Mouse (Mus musculus) neural tube, embryonic 10.5 days (tissue): ENCODE data around the gene Traf7.

Source experiments
- DNase-seq: peaks from one replicate; pipeline ENCODE4 v3.0.0-alpha.2; 2017; ENCODE audit warnings: low spot score; ENCODE audit errors: extremely low spot score

The Traf7 gene

DNA sequence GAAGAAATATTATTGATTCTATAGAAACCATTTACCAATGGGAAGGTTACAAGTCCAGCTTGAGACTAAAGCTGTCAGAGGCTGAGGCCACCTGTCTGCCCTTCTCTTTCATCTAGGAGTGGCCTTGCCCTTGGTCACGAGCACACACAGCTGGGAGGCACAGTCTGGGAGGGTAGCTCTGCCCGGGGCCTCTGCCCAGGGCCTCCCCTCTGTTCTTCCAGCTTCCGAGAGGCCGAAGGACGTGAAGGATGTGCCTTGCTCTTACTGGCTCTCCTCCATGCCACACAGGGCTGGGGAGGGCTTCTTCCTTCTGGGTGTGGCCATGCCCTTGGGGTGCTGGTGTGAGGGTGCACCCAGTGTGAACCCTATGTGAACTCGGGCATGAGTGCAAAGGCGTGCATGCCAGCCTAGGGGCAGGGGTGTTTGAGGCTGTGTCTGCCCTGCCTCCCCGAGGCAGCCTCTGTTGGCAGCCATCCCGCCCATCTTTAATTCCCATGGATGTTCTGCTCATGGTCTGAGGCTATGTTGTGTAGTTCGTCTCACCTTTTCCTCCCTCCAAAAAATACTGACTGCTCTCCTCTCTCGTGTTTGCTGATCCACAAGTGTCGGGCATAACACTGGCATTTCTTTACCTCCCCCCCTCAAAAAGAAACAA lies 19.8 kb downstream of the Traf7 start:
- no peak for DNase-seq

DNA sequence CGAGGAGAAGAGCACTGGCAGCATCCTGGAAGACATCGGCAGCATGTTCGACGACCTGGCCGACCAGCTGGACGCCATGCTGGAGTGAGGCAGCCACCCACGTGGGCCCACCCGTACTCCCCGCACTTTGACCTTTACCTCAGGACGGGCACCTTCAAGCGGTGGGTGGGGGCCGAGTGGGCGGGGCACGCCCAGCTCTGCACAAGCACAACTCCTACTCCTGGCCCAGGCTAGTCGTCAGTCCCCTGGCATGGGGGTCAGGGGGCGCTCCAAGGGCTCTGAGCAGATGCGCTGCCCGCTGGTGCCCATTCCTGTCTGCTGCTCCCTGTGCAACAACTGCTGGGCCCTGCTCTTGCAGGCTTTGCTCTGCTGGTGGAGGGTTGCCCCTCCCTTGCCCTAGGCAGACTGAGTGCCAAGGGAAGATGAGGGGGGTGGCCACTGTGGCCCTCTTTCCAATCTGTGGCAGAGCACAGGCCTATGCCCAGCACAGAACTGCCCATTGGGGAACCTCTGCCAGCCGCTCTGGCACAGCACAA lies 20.5 kb downstream of the Traf7 start:
- no peak for DNase-seq

DNA sequence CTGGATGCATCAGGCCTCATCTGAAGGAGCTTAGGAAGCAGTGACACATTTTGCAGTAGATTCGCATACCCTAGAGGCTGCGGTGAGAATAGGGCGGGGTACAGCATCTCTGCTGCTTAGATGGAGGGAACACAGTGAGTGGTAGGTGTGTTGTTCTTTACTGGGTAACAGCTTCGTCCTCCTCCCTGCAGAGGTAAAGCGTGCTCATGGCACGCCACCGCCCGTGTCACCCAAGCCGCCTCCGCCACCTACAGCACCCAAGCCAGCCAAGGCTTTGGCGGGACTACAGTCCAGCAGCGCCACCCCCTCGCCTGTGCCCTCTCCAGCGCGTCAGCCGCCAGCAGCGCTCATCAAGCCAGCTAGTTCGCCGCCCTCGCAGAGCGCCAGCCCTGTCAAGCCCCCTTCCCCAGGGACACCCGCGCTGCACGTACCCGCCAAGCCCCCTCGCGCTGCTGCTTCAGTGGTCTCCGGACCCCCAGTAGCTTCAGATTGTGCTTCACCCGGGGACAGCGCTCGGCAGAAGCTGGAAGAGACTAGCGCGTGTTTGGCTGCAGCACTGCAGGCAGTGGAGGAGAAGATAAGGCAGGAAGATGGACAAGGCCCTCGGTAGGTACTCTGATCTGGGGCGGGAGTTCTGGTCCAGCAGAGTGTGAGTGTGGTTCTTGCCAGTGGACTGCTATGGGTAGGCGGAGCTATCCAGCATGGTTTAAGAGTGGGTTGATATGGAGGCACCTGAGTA lies 21.2 kb downstream of the Traf7 start:
- DNase-seq: peak; percentile 18

DNA sequence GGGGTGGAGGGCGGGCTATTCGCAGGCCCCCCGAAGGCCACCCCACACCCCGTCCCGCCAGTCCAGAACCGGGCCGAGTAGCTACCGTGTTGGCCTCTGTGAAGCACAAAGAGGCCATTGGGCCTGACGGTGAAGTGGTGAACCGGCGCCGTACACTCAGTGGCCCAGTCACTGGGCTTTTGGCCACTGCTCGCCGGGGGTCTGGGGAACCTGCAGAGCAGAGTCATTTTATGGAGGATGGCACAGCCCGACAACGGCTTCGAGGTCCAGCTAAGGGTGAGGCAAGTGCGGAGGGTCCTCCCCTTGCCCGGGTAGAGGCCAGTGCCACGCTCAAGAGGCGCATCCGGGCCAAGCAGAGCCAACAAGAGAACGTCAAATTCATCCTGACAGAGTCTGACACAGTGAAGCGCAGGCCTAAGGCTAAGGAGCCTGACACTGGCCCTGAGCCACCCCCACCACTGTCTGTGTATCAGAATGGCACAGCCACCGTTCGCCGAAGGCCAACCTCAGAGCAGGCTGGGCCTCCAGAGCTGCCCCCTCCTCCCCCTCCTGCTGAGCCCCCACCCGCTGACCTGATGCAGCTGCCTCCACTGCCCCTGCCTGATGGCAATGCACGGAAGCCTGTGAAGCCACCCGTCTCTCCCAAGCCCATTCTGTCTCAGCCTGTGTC lies 22.3 kb downstream of the Traf7 start:
- no peak for DNase-seq

DNA sequence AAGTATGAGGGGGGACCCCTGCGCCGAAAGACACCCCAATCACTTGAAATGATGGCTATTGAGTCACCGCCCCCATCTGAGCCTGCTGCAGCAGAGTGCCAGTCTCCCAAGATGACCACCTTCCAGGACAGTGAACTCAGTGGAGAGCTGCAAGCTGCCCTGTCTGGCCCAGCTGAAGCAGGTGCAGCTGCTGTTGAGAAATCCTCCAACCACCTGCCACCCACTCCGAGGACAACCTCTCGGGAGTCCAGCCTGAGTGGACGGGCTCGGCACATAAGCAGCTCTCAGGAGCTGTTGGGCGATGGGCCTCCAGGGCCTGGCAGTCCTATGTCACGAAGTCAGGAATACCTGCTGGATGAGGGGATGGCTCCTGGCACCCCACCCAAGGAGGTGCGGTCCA lies 23.7 kb downstream of the Traf7 start:
- no peak for DNase-seq

DNA sequence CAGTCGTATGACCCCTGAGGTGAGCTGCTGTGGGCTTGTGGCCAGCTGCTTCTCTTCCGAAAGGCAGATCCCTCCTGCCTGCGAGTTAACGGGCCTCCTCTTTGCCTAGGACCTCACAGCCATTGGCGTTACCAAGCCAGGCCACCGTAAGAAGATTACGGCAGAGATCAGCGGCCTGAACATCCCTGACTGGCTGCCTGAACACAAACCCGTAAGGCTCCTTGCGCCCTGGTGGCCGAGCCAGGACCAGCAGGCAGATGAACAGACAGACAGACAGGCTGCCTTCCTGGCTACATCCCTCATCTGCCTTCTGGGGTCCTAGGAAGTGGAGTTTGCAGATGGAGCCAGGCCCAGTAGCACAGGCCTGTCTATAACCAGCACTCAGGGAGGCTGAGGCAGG lies 25.5 kb downstream of the Traf7 start:
- DNase-seq: peak; percentile 17

DNA sequence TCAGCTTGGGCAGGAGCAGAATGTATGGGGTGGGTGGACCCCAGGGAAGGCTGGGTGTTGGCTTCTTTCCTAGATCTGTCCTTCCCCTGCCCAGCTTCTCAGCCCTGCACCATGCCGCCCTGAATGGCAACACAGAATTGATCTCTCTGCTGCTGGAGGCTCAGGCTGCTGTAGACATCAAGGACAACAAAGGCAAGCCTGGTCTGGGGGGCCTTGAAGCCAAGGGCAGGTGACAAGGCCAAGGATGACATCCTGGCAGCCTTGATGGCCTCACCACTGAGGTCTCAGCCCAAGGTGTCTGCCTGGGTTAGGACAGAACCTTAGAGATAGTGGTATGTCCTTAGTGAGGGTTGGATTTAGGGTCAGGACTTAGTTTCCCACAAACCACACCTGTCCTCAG lies 31.7 kb downstream of the Traf7 start:
- no peak for DNase-seq

DNA sequence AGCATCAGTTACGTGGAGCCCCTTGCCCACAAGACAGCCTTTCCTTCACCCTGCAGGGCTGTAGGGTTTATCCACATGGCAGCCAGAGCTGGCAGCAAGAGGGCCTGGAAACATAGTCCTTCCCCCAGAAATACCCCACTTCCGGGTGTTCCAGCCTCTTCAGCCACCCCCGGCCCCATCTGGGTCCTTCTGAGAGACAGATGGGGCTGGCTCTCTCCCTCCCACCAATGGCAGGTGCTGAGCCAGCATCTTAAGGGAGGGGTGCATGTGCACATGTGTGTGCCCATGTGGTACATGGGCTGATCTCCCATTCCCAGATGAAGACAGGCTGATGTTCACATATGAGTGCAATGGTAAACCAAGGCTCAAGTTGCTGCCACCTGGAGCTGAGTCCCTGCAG lies 32.3 kb downstream of the Traf7 start:
- no peak for DNase-seq

DNA sequence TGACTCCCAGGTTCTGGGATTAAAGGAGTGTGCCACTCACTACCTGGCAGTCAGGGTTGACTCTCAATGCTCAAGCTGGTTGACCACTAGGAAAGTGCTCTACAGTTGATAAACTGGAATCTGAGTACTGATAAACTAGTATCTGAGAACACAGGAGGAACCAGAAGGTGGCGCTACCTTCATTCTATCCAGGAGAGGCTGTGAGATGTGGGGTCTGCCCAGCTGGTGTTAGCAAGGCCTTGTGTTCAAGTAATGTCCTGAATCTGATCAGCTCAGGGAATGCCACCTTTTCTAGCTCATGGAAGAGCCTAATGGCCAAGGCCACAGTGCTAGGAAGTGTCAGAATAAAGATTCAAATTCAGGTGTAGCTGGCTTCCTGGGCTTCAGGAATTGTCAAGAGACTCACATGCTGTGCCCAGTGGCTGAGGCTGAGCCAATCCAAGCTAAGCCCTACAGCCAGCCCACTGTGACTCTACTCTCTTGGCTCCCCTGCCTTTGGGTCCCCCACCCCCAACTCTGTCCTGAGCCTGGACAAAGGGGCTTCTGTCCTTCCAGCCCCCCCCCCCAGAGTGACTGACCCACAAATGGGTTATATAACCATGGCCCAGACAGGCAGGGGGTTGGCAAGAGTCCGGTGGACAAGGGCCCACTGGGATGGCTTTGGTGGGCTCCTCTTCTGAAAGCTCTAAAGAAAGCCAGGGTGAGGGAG lies 33.0 kb downstream of the Traf7 start:
- peak; percentile 50 for DNase-seq

DNA sequence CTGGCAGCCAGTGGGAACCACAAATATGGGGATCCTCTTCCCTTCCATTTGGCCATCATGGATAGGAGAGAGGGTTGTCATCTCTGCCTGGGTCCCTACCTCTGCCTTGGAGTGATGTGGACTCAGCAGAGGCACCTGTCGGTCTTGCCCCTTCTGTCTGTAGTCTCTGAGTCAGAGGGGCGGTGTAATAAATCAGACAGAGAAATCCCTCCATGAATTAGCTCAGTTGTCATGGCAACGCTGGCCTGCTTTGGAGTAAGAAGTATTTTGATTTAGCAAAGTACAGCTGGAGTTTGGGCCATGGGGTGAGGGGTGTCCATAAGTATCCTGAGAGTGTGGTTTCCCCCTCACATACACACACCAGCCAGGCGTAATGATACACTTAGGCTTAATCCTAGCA lies 37.3 kb downstream of the Traf7 start:
- no peak for DNase-seq

DNA sequence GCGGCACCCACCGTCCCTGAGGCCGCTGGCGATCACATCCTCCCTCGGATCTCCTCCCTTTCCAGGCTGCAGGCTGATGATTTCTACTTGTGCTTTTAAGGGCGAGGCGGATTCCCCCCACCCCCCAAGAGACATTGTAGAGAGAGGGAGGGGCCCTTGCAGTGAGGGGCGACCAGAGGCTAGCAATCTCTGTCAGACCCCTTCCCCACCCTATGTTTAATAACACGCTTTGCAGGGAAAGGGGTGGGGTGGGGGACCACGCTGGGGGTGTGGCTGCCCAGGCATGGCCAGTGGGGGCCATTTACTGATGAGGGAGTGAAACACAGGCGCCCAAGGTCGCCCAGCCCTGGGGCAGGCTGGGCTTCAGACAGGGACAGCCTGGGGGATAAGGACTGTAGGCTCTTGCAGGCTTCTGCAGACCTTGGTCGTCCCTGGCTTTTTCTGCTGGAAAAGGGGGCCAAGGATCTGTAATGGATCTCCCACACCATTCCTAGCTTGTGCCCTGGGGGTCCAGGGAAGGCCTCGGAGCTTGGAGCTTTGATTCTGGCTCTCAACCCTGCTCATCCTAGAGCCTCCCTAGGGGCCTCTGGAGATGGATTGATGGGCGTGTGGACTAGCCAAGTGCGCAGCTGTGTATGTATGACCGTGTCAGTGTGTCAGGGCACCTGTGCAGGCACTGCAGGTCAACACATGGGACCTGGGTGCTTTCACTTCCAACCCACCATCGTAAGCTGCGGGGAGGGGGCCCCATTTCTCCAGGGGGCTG lies 38.3 kb downstream of the Traf7 start:
- no peak for DNase-seq

DNA sequence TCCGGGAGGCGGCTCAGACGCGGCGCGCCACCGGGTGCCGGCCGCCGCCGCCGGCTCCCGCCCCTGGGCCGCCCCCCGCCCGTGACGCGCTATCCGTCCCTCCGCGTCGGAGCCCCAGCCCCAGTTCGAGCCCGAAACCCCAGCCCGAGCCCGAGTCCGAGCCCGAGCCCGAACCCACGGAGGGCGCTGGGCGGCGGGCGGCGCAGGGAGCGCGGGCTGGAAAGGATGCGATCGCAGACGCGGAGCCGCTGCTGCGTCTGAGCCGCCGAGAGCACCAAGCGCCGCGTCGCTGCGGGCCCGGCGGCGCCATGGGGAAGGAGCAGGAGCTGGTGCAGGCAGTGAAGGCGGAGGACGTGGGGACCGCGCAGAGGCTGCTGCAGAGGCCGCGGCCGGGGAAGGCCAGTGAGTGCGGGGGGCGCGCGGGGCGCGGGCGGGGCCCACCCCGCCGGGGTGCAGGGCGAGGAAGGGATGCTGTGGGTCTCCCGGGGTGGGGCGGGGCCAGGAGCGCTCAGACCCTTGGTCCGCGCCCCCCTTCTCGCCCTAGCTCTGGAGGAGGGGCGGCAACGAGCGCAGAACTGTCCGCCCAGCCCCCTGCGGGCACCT lies 39.0 kb downstream of the Traf7 start:
- peak; percentile 70 for DNase-seq

DNA sequence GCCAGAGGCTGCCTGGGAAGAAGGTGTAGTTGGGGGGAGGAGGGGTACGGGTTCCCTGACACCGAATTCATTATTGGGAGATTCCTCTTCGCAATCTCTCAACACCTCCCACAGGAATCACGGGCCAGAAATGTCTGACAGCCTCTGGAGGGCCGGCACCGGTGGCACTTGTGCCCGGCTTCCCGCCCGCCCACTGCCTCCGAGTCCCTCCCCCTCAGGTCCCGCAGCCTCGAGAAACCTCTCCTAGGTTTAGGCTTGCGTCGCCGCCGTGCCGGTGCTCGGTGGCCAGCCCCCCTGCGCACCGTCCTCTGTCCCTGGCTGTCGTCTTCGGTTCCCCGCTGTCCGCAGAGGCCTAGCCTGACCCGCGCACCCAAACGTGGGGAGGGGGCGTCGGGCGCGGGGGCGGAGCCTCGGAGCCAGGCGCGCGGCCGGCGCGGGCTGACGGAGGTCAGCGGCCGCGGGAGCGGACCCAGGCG lies 39.5 kb downstream of the Traf7 start, which contains the start of gene Caskin1:
Gene Caskin1, plus strand, starts transcription at position 416 of the 476 bp plus-strand sequence.
- DNase-seq: peak; percentile 60

DNA sequence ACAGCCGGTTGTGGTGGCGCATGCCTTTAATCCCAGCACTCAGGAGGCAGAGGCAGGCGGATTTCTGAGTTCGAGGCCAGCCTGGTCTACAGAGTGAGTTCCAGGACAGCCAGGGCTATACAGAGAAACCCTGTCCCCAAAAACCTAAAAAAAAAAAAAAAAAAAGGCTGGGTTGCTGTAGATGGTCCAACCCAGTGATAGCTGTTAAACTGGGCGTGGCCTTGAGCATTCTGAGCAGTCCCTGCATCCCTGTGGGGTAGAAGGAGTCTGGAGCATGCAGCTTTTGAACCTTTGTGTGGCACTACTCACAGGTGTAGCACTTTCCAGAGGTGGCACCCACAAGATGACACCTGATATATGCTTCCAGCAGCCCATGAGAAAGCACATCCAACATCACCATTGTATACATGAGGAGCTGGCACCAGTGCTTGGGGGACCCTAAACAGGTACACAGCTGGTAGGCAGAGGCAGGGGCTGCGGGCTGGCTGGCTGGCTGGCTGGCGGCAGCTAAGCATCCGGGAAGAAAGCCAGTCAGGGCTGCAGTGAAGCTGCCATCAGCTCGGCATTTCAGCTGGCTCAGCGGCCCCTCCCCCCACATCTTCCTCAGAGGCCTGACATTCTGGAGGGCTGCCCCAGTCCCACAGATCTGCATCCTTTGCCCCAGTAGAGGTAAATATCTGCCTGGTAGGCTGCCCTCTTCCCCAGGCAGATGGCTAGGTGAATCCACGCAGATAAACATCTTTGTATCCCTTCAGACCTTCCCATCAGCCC lies 42.5 kb downstream of the Traf7 start:
- DNase-seq: peak; percentile 14

DNA sequence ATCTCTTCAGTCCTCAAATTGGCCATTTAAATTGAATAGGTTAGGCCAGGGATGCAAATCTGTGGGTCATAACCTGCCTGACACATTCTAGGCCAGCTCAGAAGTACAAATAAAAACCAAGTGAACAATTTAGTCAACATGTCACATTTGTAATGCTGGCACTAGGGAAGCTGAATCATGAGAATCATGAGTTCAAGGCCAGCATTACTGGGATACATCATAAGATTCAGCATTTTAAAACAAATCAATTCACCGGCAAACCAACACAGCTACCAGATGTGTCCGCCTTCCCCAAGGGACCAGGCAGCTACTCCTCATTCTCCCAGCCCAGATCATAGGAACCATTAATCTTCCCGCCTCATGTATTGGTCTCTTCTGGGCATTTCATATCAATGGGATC lies 44.2 kb downstream of the Traf7 start:
- no peak for DNase-seq

DNA sequence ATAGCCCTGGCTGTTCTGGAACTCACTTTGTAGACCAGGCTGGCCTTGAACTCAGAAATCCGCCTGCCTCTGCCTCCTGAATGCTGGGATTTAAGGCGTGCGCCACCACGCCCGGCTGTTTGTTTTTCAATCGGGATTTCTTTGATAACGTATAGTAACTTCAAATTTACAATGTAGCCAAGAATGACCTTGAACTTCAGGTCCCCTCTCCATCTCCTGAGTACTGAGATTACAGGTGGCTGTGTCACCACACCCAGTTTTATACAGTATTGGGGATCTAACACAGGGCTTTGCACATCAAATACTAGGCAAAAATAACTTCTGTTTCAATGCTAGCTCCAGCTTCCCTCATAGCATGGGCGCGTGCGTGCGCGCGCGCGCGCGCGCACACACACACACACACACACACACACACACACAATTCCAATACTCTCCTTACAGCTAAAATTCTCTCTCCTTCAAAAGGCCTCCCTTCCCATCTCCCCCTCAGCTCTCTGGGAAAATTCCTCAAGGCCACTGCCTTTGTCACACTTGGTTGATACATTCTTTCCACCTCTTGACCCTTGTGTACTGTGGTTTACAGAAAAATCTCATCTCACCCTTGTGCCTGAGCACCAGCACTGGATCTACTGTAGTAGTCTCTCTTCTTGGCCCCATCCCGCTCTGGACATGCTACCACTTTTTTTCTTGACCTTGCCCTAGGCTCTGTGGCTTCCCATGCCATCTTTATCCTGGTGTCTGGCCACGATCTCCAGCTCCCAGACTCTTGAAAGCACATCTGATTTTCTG lies 46.5 kb downstream of the Traf7 start:
- no peak for DNase-seq

DNA sequence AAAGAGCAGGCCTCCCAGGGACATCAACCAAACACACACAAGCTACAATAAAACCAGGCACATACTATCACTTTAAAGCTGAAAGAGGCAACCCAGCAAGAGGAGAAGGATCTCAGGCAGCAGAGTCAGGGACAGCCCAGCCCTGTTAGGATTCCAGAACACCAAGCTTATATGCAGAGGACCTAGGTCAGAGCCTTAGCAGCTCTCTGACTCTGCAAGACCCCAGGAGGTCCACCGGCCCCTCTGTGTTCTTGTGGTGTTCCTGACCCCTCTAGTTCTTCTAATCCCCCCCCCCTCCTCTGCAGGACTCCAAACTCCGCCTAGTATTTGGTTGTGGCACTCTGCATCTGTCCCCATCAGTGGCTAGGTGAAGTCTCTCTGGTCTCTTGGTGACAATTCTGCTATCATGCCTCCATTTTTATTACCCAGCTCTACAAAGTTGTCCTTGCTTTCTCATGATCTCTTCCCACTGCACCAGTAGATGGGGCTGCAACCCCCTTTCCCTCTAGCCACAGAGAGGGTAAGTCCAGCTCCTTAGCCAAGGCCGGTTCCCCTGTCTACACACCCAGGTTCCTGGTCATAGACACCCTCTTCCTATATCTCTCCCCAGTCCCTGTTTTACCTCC lies 47.4 kb downstream of the Traf7 start:
- no peak for DNase-seq

DNA sequence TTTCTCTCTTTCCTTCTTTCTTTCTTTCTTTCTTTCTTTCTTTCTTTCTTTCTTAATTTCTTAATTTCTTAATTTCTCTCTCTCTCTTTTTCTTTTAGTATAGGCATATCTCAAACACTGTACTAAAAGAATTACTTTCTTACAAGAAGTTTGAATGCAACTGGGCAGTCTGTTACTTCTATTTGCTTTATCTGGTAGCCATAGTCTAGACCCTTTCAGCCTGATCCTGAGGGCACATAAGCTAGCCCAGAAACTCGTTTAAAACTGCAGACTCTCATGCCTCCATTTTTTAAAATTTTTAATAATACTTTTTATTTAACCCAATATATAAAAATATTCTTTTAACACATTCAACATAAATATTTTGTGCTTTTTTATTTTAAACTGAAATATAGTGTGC lies 48.3 kb downstream of the Traf7 start:
- DNase-seq: no peak
